Mouse (Mus musculus) limb, embryonic 15.5 days (tissue): ENCODE data around the gene Nol10. TPM values are rescaled to one million over a fixed set of nuclear protein-coding genes. Genes with fewer than 3 reads are reported as not detected.

Experiments
- ATAC-seq: fragments of 200-750 bp; cut with Nextera tagmentation; 2 replicates; pipeline ENCODE4 v1.8.0; 2017; ENCODE audit warnings: low read depth, moderate TSS enrichment; ENCODE audit not compliant: insufficient number of reproducible peaks, low FRiP score, low TSS enrichment
- H3K27ac ChIP-seq: fragments of 300-500 bp; sonication (generic); 2 replicates; pipeline ENCODE4 v1.5.1; 2015; ENCODE audit warnings: moderate library complexity, mild to moderate bottlenecking, inconsistent platforms
- H3K27me3 ChIP-seq: fragments of 300-500 bp; sonication (generic); 2 replicates; pipeline ENCODE4 v1.6.1; 2015; ENCODE audit warnings: inconsistent platforms
- H3K36me3 ChIP-seq: fragments of 300-500 bp; sonication (generic); 2 replicates; pipeline ENCODE4 v1.6.1; 2015; ENCODE audit warnings: inconsistent platforms
- H3K4me1 ChIP-seq: fragments of 300-500 bp; sonication (generic); 2 replicates; pipeline ENCODE4 v1.6.1; 2015; ENCODE audit warnings: inconsistent platforms
- H3K4me2 ChIP-seq: fragments of 300-500 bp; sonication (generic); 2 replicates; pipeline ENCODE4 v1.6.1; 2015; ENCODE audit warnings: mild to moderate bottlenecking, inconsistent platforms
- H3K4me3 ChIP-seq: fragments of 300-500 bp; sonication (generic); 2 replicates; pipeline ENCODE4 v1.5.1; 2015; ENCODE audit warnings: mild to moderate bottlenecking, inconsistent platforms
- H3K9ac ChIP-seq: fragments of 300-500 bp; sonication (generic); 2 replicates; pipeline ENCODE4 v1.6.1; 2015; ENCODE audit warnings: inconsistent platforms
- H3K9me3 ChIP-seq: fragments of 300-500 bp; sonication (generic); 2 replicates; pipeline ENCODE4 v1.6.1; 2016; ENCODE audit warnings: inconsistent platforms
- WGBS: fragments of 180-500 bp; shearing (Covaris S2); methylation state at CpG from one replicate; pipeline ENCODE4 v1.1.7; 2015; 5-methylcytosine and 5-hydroxymethylcytosine counted together
- polyA plus RNA-seq: library from polyadenylated mRNA; unstranded; fragments of >200 nt; fragmentation: Nextera tagmentation; extraction: Ambion mirVana; gene quantifications from 2 replicates; pipeline ENCODE4 v1.2.1, GENCODE M21; 2015

Nol10 gene
- polyA plus RNA-seq, 1 experiment from 2014 or later = 21.3 TPM

DNA sequence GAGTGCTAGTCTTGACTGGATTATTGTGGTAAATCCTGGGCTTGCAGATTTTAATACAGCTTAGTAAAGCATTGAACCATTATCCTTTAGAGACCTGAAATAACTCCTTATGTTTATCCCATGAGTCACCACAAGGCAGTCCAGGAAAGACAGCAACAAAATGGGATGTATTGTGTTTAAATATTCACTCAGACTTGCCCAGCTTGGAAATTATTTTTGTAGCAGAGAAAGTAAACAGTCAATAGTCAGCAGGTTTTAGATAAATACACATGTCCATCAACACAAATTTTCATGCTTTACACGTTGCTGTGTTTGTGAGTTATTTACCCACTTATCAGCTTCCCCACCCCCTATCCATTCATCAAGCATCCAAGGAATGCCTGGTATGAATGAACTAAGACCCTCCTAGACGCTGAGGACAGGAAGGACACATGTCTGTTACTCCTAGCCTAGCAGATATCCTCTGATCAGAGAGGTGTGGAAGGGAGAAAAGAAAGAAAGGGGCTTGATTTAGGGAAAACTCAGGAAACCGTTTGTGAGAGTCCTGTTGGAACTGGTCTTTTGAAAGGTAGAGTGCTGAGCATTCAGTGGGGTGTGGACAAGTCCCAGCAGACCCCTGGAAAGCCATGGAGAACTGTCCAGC, 72.0 kb downstream of the Nol10 start:
- no peak overlapping the region for H3K27ac ChIP-seq
- H3K4me3 ChIP-seq = no peak overlapping the region
- no peak overlapping the region for H3K4me2 ChIP-seq
- no peaks in the 10 kb centered on the region for H3K9me3 ChIP-seq
- 37% methylated on average over 3 of the region's 3 CpGs for WGBS
- H3K36me3 ChIP-seq = peaks cover 58% of the 10 kb centered on the region
- ATAC-seq = no peak
- no peaks in the 10 kb centered on the region for H3K4me1 ChIP-seq
- H3K27me3 ChIP-seq = no peaks in the 10 kb centered on the region
- no peak overlapping the region for H3K9ac ChIP-seq

- no peaks in the 10 kb centered on the region for H3K9me3 ChIP-seq
- ATAC-seq = no peak
Measured at GRCm38 (mm10) chr12:17425254-17426169, 77.3 kb downstream of the Nol10 start.

GRCm38 (mm10) chr12:17426735-17427134, 78.5 kb downstream of the Nol10 start:
- Histone ChIP-seq H3K9ac (no peak overlapping the region), H3K36me3 (peaks cover 47% of the 10 kb centered on the region), H3K4me1 (no peaks in the 10 kb centered on the region), H3K27me3 (no peaks in the 10 kb centered on the region), H3K27ac (no peak overlapping the region), H3K9me3 (no peaks in the 10 kb centered on the region), H3K4me2 (no peak overlapping the region), H3K4me3 (no peak overlapping the region)
- 46% methylated on average over 3 of the region's 3 CpGs for WGBS
- ATAC-seq = no peak

More at GRCm38 (mm10) chr12:17425254-17426169, 77.3 kb downstream of the Nol10 start:
- Histone ChIP-seq H3K4me1 (no peaks in the 10 kb centered on the region), H3K36me3 (peaks cover 38% of the 10 kb centered on the region), H3K27ac (no peak overlapping the region), H3K27me3 (no peaks in the 10 kb centered on the region), H3K4me2 (no peak overlapping the region), H3K9ac (no peak overlapping the region), H3K4me3 (no peak overlapping the region)
- 84% methylated on average over 11 of the region's 11 CpGs for WGBS

GRCm38 (mm10) chr12:17430578-17430977, 82.3 kb downstream of the Nol10 start:
- H3K36me3 ChIP-seq = peaks cover 39% of the 10 kb centered on the region
- no peaks in the 10 kb centered on the region for H3K4me1 ChIP-seq
- H3K9ac ChIP-seq = no peak overlapping the region
- no peak overlapping the region for H3K4me2 ChIP-seq
- no peak for ATAC-seq
- H3K9me3 ChIP-seq = no peaks in the 10 kb centered on the region
- H3K27ac ChIP-seq = no peak overlapping the region
- H3K27me3 ChIP-seq = no peaks in the 10 kb centered on the region
- 82% methylated on average over 2 of the region's 2 CpGs for WGBS
- H3K4me3 ChIP-seq = no peak overlapping the region

GRCm38 (mm10) chr12:17431166-17431565, 82.9 kb downstream of the Nol10 start:
- H3K4me1 ChIP-seq = no peaks in the 10 kb centered on the region
- 89% methylated on average over 5 of the region's 5 CpGs for WGBS
- ATAC-seq = no peak
- no peak overlapping the region for H3K27ac ChIP-seq
- no peaks in the 10 kb centered on the region for H3K27me3 ChIP-seq
- H3K9me3 ChIP-seq = no peaks in the 10 kb centered on the region
- H3K4me3 ChIP-seq = no peak overlapping the region
- H3K36me3 ChIP-seq = peaks cover 34% of the 10 kb centered on the region
- no peak overlapping the region for H3K9ac ChIP-seq
- no peak overlapping the region for H3K4me2 ChIP-seq

- ATAC-seq = no peak
Measured at GRCm38 (mm10) chr12:17431812-17432332, 83.6 kb downstream of the Nol10 start.

DNA sequence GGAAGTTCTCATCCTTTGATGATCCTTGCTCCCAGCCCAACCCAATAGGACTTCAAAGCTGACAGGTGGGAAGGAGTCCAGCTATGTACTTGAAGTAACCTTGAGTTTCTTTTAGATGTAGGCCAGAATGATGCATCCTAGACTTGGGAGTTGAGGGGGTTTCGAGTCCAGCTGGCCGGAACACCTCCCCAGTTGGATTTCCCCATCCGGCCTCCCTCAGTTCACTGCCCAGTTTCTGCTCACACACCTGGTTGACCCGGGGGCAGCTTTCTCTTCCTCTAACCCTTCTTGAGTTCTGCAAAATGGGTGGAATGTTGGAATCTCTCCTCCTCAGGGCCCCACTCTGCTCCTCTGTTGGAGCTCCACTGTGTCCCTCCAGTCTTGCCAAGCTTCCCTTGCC, 85.5 kb downstream of the Nol10 start:
- no peak for ATAC-seq
- 92% methylated on average over 4 of the region's 4 CpGs for WGBS

More at GRCm38 (mm10) chr12:17431812-17432332, 83.6 kb downstream of the Nol10 start:
- Histone ChIP-seq H3K9me3 (no peaks in the 10 kb centered on the region), H3K4me2 (no peak overlapping the region), H3K36me3 (peaks cover 31% of the 10 kb centered on the region), H3K4me1 (no peaks in the 10 kb centered on the region), H3K9ac (no peak overlapping the region), H3K27me3 (no peaks in the 10 kb centered on the region), H3K27ac (no peak overlapping the region), H3K4me3 (no peak overlapping the region)
- 93% methylated on average over 4 of the region's 4 CpGs for WGBS

GRCm38 (mm10) chr12:17436471-17436870, 88.2 kb downstream of the Nol10 start:
- Histone ChIP-seq H3K9me3 (no peaks in the 10 kb centered on the region), H3K27me3 (no peaks in the 10 kb centered on the region), H3K4me3 (no peak overlapping the region), H3K4me2 (no peak overlapping the region), H3K4me1 (peaks cover 10% of the 10 kb centered on the region; the same call in 1 of the 2 replicates), H3K27ac (no peak overlapping the region), H3K9ac (no peak overlapping the region), H3K36me3 (peaks cover 11% of the 10 kb centered on the region; the same call in 1 of the 2 replicates)
- 77% methylated on average over 2 of the region's 2 CpGs for WGBS
- no peak for ATAC-seq

More for the DNA sequence above, 85.5 kb downstream of the Nol10 start:
- peaks cover 28% of the 10 kb centered on the region for H3K36me3 ChIP-seq
- no peak overlapping the region for H3K4me2 ChIP-seq
- H3K27me3 ChIP-seq = no peaks in the 10 kb centered on the region
- H3K4me3 ChIP-seq = no peak overlapping the region
- H3K27ac ChIP-seq = no peak overlapping the region
- H3K4me1 ChIP-seq = no peaks in the 10 kb centered on the region
- no peak overlapping the region for H3K9ac ChIP-seq
- no peaks in the 10 kb centered on the region for H3K9me3 ChIP-seq

DNA sequence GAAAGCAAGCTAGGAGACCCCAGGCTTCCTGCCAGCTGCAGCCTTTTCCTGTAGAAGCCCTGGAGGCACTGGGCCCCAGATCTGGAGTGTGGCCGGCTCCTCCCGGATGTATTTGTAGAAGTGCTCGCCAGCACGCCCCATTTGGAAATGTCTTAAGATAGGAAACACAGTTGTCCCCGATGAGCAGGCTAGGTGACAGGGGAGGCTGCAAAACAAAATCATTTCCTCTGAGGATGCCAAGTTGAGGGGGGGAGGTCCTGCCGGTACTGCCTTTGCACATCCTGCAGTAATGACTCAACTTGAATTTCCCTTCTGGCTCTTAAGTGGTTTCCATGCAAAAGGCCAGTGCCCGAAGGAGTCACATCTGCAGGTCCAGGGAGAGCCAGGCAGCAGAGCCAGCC, 92.0 kb downstream of the Nol10 start:
- H3K36me3 ChIP-seq = no peaks in the 10 kb centered on the region
- no peak overlapping the region for H3K9ac ChIP-seq
- H3K4me2 ChIP-seq = no peak overlapping the region
- H3K27ac ChIP-seq = no peak overlapping the region
- no peak overlapping the region for H3K4me3 ChIP-seq
- H3K27me3 ChIP-seq = no peaks in the 10 kb centered on the region
- H3K4me1 ChIP-seq = peaks cover 13% of the 10 kb centered on the region
- no peak for ATAC-seq
- H3K9me3 ChIP-seq = no peaks in the 10 kb centered on the region
- WGBS = 44% methylated on average over 7 of the region's 7 CpGs

GRCm38 (mm10) chr12:17441495-17441894, 93.2 kb downstream of the Nol10 start:
- no peaks in the 10 kb centered on the region for H3K36me3 ChIP-seq
- no peak overlapping the region for H3K9ac ChIP-seq
- peaks cover 13% of the 10 kb centered on the region for H3K4me1 ChIP-seq
- H3K27me3 ChIP-seq = no peaks in the 10 kb centered on the region
- WGBS = 76% methylated on average over 9 of the region's 9 CpGs
- no peak overlapping the region for H3K27ac ChIP-seq
- H3K9me3 ChIP-seq = no peaks in the 10 kb centered on the region
- no peak overlapping the region for H3K4me2 ChIP-seq
- ATAC-seq = no peak
- H3K4me3 ChIP-seq = no peak overlapping the region

GRCm38 (mm10) chr12:17444406-17444805, 96.1 kb downstream of the Nol10 start:
- Histone ChIP-seq H3K9me3 (no peaks in the 10 kb centered on the region), H3K4me1 (peaks cover 13% of the 10 kb centered on the region), H3K4me2 (no peak overlapping the region), H3K4me3 (no peak overlapping the region), H3K27ac (no peak overlapping the region), H3K36me3 (no peaks in the 10 kb centered on the region), H3K27me3 (no peaks in the 10 kb centered on the region), H3K9ac (no peak overlapping the region)
- no peak for ATAC-seq
- WGBS = 48% methylated on average over 11 of the region's 11 CpGs

GRCm38 (mm10) chr12:17445251-17445650, 97.0 kb downstream of the Nol10 start:
- Histone ChIP-seq H3K27ac (no peak overlapping the region), H3K9ac (no peak overlapping the region), H3K4me3 (no peak overlapping the region), H3K9me3 (no peaks in the 10 kb centered on the region), H3K36me3 (no peaks in the 10 kb centered on the region), H3K4me2 (no peak overlapping the region), H3K27me3 (no peaks in the 10 kb centered on the region), H3K4me1 (peaks cover 8% of the 10 kb centered on the region)
- WGBS = 83% methylated on average over 7 of the region's 7 CpGs
- ATAC-seq = no peak
